Mouse (Mus musculus) kidney, embryonic 16.5 days (tissue): ENCODE measurements around the gene Rbfox3. TPM values are rescaled to one million over a fixed set of nuclear protein-coding genes. Genes with fewer than 3 reads are reported as not detected.

Source experiments
- ATAC-seq: fragments of 200-750 bp; cut with Nextera tagmentation; 2 replicates; pipeline ENCODE4 v1.8.0; 2017; ENCODE audit warnings: moderate TSS enrichment; ENCODE audit not compliant: low FRiP score, low TSS enrichment
- H3K27ac ChIP-seq: fragments of 300-500 bp; sonication (generic); 2 replicates; pipeline ENCODE4 v1.5.1; 2014; ENCODE audit warnings: low read length
- H3K27me3 ChIP-seq: fragments of 300-500 bp; sonication (generic); 2 replicates; pipeline ENCODE4 v1.6.1; 2014; ENCODE audit warnings: low read length, control low read depth, mixed read lengths; ENCODE audit not compliant: insufficient read depth
- H3K36me3 ChIP-seq: fragments of 300-500 bp; sonication (generic); 2 replicates; pipeline ENCODE4 v1.6.1; 2014; ENCODE audit warnings: low read length, control low read depth, mixed read lengths; ENCODE audit not compliant: insufficient read depth
- H3K4me1 ChIP-seq: fragments of 300-500 bp; sonication (generic); 2 replicates; pipeline ENCODE4 v1.6.1; 2014; ENCODE audit warnings: low read length, control low read depth, mixed read lengths; ENCODE audit not compliant: insufficient read depth
- H3K4me2 ChIP-seq: fragments of 300-500 bp; sonication (generic); replicated peaks from 2 replicates; pipeline ENCODE4 v1.6.1; 2014; ENCODE audit warnings: low read depth, low read length
- H3K4me3 ChIP-seq: fragments of 300-500 bp; sonication (generic); 2 replicates; pipeline ENCODE4 v1.5.1; 2014; ENCODE audit warnings: mild to moderate bottlenecking, low read length
- H3K9ac ChIP-seq: fragments of 300-500 bp; sonication (generic); replicated peaks from 2 replicates; pipeline ENCODE4 v1.6.1; 2014; ENCODE audit warnings: low read length
- H3K9me3 ChIP-seq: fragments of 300-500 bp; sonication (generic); 2 replicates; pipeline ENCODE4 v1.6.1; 2016; ENCODE audit warnings: low read length, control low read depth
- WGBS: fragments of 180-500 bp; shearing (Covaris S2); extraction: QIAGEN DNeasy Blood & Tissue Kit; methylation state at CpG from one replicate; pipeline ENCODE4 v1.1.7; 2014; 5-methylcytosine and 5-hydroxymethylcytosine counted together
- polyA plus RNA-seq: library from polyadenylated mRNA; unstranded; fragments of >200 nt; fragmentation: Nextera tagmentation; extraction: Ambion mirVana; gene quantifications from 2 replicates; pipeline ENCODE4 v1.2.1, GENCODE M21; 2015

The Rbfox3 gene
- polyA plus RNA-seq, 1 experiment from 2014 or later = 1.0 TPM

GRCm38 (mm10) chr11:118548242-118548641 lies 363.2 kb downstream of the Rbfox3 start:
- 76% methylated on average over 9 of the region's 9 CpGs for WGBS

GRCm38 (mm10) chr11:118546269-118546668 lies 365.1 kb downstream of the Rbfox3 start:
- no peak overlapping the region for H3K9ac ChIP-seq
- WGBS = 65% methylated on average over 8 of the region's 8 CpGs
- no peaks in the 10 kb centered on the region for H3K9me3 ChIP-seq
- no peak overlapping the region for H3K4me3 ChIP-seq
- peaks cover 4% of the 10 kb centered on the region; the same call in 1 of the 2 replicates for H3K4me1 ChIP-seq
- ATAC-seq = no peak
- no peaks in the 10 kb centered on the region for H3K36me3 ChIP-seq
- H3K4me2 ChIP-seq = no peak overlapping the region
- no peaks in the 10 kb centered on the region for H3K27me3 ChIP-seq
- no peak overlapping the region for H3K27ac ChIP-seq

More at GRCm38 (mm10) chr11:118548242-118548641, 363.2 kb downstream of the Rbfox3 start:
- Histone ChIP-seq H3K27ac (no peak overlapping the region), H3K4me2 (no peak overlapping the region), H3K9ac (no peak overlapping the region), H3K27me3 (peaks cover 4% of the 10 kb centered on the region), H3K9me3 (no peaks in the 10 kb centered on the region), H3K4me3 (no peak overlapping the region), H3K4me1 (no peaks in the 10 kb centered on the region), H3K36me3 (no peaks in the 10 kb centered on the region)
- ATAC-seq = no peak

- no peaks in the 10 kb centered on the region for H3K9me3 ChIP-seq
- 10% methylated on average over 4 of the region's 4 CpGs for WGBS
- no peak overlapping the region for H3K4me2 ChIP-seq
- peaks cover 10% of the 10 kb centered on the region; the same call in 1 of the 2 replicates for H3K4me1 ChIP-seq
- H3K27ac ChIP-seq = no peak overlapping the region
- H3K4me3 ChIP-seq = no peak overlapping the region
- no peaks in the 10 kb centered on the region for H3K36me3 ChIP-seq
- no peak for ATAC-seq
- no peaks in the 10 kb centered on the region for H3K27me3 ChIP-seq
- no peak overlapping the region for H3K9ac ChIP-seq
These were observed 365.7 kb downstream of the Rbfox3 start for GRCm38 (mm10) chr11:118545690-118546089.

GRCm38 (mm10) chr11:118544564-118544963 lies 366.8 kb downstream of the Rbfox3 start:
- Histone ChIP-seq H3K27ac (no peak overlapping the region), H3K27me3 (no peaks in the 10 kb centered on the region), H3K4me3 (no peak overlapping the region), H3K9me3 (no peaks in the 10 kb centered on the region), H3K4me1 (peaks cover 10% of the 10 kb centered on the region; the same call in 1 of the 2 replicates), H3K9ac (no peak overlapping the region), H3K36me3 (no peaks in the 10 kb centered on the region), H3K4me2 (no peak overlapping the region)
- WGBS = 63% methylated on average over 6 of the region's 6 CpGs
- ATAC-seq = no peak

GRCm38 (mm10) chr11:118542906-118543305 lies 368.5 kb downstream of the Rbfox3 start:
- WGBS = 67% methylated on average over 7 of the region's 7 CpGs
- no peak for ATAC-seq

GRCm38 (mm10) chr11:118540411-118541026 lies 370.9 kb downstream of the Rbfox3 start:
- H3K27ac ChIP-seq = peak overlapping the region; percentile 20; the same call in 1 of the 2 replicates
- H3K4me3 ChIP-seq = no peak overlapping the region
- H3K4me1 ChIP-seq = peaks cover 10% of the 10 kb centered on the region; the same call in 1 of the 2 replicates
- H3K27me3 ChIP-seq = no peaks in the 10 kb centered on the region
- H3K9me3 ChIP-seq = no peaks in the 10 kb centered on the region
- H3K9ac ChIP-seq = no peak overlapping the region
- ATAC-seq = 0 out of 2 replicates have a peak, but pooled peaks have one; percentile 18
- no peak overlapping the region for H3K4me2 ChIP-seq
- H3K36me3 ChIP-seq = no peaks in the 10 kb centered on the region
- WGBS = 43% methylated on average over 12 of the region's 12 CpGs

More at GRCm38 (mm10) chr11:118542906-118543305, 368.5 kb downstream of the Rbfox3 start:
- Histone ChIP-seq H3K27ac (no peak overlapping the region), H3K4me1 (peaks cover 10% of the 10 kb centered on the region; the same call in 1 of the 2 replicates), H3K9ac (no peak overlapping the region), H3K9me3 (no peaks in the 10 kb centered on the region), H3K4me3 (no peak overlapping the region), H3K27me3 (no peaks in the 10 kb centered on the region), H3K36me3 (no peaks in the 10 kb centered on the region), H3K4me2 (no peak overlapping the region)

GRCm38 (mm10) chr11:118538008-118538407 lies 373.4 kb downstream of the Rbfox3 start:
- 76% methylated on average over 11 of the region's 11 CpGs for WGBS
- H3K27ac ChIP-seq = no peak overlapping the region
- H3K9ac ChIP-seq = no peak overlapping the region
- no peaks in the 10 kb centered on the region for H3K9me3 ChIP-seq
- H3K4me2 ChIP-seq = no peak overlapping the region
- H3K36me3 ChIP-seq = no peaks in the 10 kb centered on the region
- ATAC-seq = no peak
- no peaks in the 10 kb centered on the region for H3K27me3 ChIP-seq
- no peak overlapping the region for H3K4me3 ChIP-seq
- H3K4me1 ChIP-seq = peaks cover 32% of the 10 kb centered on the region

- H3K4me1 ChIP-seq = peaks cover 39% of the 10 kb centered on the region
- no peaks in the 10 kb centered on the region for H3K27me3 ChIP-seq
- H3K27ac ChIP-seq = no peak overlapping the region
- no peak overlapping the region for H3K4me3 ChIP-seq
- ATAC-seq = peak; percentile 70
- no peak overlapping the region for H3K4me2 ChIP-seq
- no peak overlapping the region for H3K9ac ChIP-seq
- no peaks in the 10 kb centered on the region for H3K9me3 ChIP-seq
- 13% methylated on average over 18 of the region's 18 CpGs for WGBS
- no peaks in the 10 kb centered on the region for H3K36me3 ChIP-seq
These were observed 376.9 kb downstream of the Rbfox3 start for GRCm38 (mm10) chr11:118534382-118535092.

GRCm38 (mm10) chr11:118530313-118530712 lies 381.1 kb downstream of the Rbfox3 start:
- Histone ChIP-seq H3K36me3 (no peaks in the 10 kb centered on the region), H3K27ac (no peak overlapping the region), H3K4me1 (peaks cover 48% of the 10 kb centered on the region), H3K4me2 (no peak overlapping the region), H3K9me3 (no peaks in the 10 kb centered on the region), H3K9ac (no peak overlapping the region), H3K27me3 (no peaks in the 10 kb centered on the region), H3K4me3 (no peak overlapping the region)
- ATAC-seq = no peak
- WGBS = 69% methylated on average over 8 of the region's 8 CpGs

- no peak for ATAC-seq
- Histone ChIP-seq H3K4me3 (no peak overlapping the region), H3K27ac (no peak overlapping the region), H3K27me3 (no peaks in the 10 kb centered on the region), H3K9ac (no peak overlapping the region), H3K4me1 (peaks cover 42% of the 10 kb centered on the region), H3K9me3 (no peaks in the 10 kb centered on the region), H3K36me3 (no peaks in the 10 kb centered on the region), H3K4me2 (no peak overlapping the region)
- 92% methylated on average over 9 of the region's 9 CpGs for WGBS
These were observed 382.6 kb downstream of the Rbfox3 start for GRCm38 (mm10) chr11:118528761-118529160.
